27 mouse cellular contexts compared by ENCODE assay signal in the genomic region with DNA sequence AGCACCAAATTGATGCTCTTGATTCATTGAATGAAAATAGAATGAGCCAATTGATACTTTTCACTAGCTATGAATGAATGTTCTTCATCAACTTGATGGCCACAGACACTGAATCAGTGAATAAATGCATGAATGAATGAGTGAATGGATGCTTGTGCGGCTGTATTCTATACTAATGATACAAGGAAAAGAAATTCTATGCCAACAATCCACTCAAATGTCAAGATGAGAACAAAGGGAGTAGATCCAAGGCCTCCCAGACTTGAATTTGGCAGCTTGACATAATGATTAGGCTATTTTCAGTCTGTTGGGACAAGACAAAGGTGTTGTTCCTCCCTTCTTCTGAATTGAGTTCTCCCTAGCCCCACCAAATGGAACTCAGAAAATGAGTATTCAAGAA.
A peak's percentile ranks its signal among the peaks of the same experiment; 100 is the strongest.
DNase-seq lines count a peak whose midpoint lies in the region; ATAC-seq and TF ChIP-seq lines count a peak whose summit lies in the region.
"Had no signal": no experiment of that assay in that cellular context is flagged by ENCODE, and none has a peak within 500 bp of the region (broad histone marks: within the 10 kb centered on the region; RNA-seq: fewer than 3 reads in every experiment).

No protein-coding gene starts in this region.

- no peak for TF ChIP-seq POLR2A in brain, embryonic 14.5 days (IDR thresholded peaks at IDR 0.05; ENCODE audit: borderline replicate concordance, extremely low read depth, insufficient read depth, insufficient read length, poor library complexity, severe bottlenecking)

- H3K4me2 ChIP-seq in forebrain, embryonic 12.5 days: no peak overlapping the region
- no peak overlapping the region for H3K4me2 ChIP-seq in forebrain, embryonic 16.5 days (ENCODE audit: low read length)
- no peak overlapping the region for H3K4me2 ChIP-seq in neural tube, embryonic 15.5 days
- H3K4me2 ChIP-seq: embryonic facial prominence, embryonic 12.5 days; embryonic facial prominence, embryonic 15.5 days; heart, embryonic 13.5 days; hindbrain, embryonic 14.5 days had no signal

- 36% methylated on average over 1 of the region's 1 CpGs for WGBS in forebrain, embryonic 12.5 days
- WGBS in forebrain, embryonic 10.5 days: 84% methylated on average over 1 of the region's 1 CpGs
- 17% methylated on average over 1 of the region's 1 CpGs for WGBS in forebrain, embryonic 16.5 days
- WGBS in neural tube, embryonic 15.5 days: 50% methylated on average over 1 of the region's 1 CpGs

- TF ChIP-seq CTCF in brain, embryonic 14.5 days (IDR thresholded peaks at IDR 0.05; ENCODE audit: borderline replicate concordance, extremely low read depth, insufficient read depth, insufficient read length): no peak

- H3K27ac ChIP-seq in forebrain, embryonic 12.5 days: no peak overlapping the region
- H3K27ac ChIP-seq in forebrain, embryonic 10.5 days: no peak overlapping the region
- no peak overlapping the region for H3K27ac ChIP-seq in forebrain, embryonic 16.5 days (ENCODE audit: low read length)
- H3K27ac ChIP-seq in neural tube, embryonic 15.5 days (replicated peaks): no peak overlapping the region
- H3K27ac ChIP-seq: embryonic facial prominence, embryonic 12.5 days; embryonic facial prominence, embryonic 15.5 days; heart, adult 2 months; heart, embryonic 10.5 days; heart, embryonic 13.5 days; hindbrain, embryonic 14.5 days; hindbrain, postnatal 0 days had no signal

- no peaks in the 10 kb centered on the region for H3K4me1 ChIP-seq in forebrain, embryonic 12.5 days
- no peaks in the 10 kb centered on the region for H3K4me1 ChIP-seq in forebrain, embryonic 10.5 days
- peaks cover 3% of the 10 kb centered on the region; the same call in 1 of the 2 replicates for H3K4me1 ChIP-seq in forebrain, embryonic 16.5 days (replicated peaks; ENCODE audit: control insufficient read depth, insufficient read depth, low read length)
- H3K4me1 ChIP-seq in neural tube, embryonic 15.5 days: no peaks in the 10 kb centered on the region
- H3K4me1 ChIP-seq: embryonic facial prominence, embryonic 12.5 days; embryonic facial prominence, embryonic 15.5 days; heart, embryonic 10.5 days; heart, embryonic 13.5 days had no signal

- no peaks in the 10 kb centered on the region for H3K36me3 ChIP-seq in forebrain, embryonic 12.5 days (replicated peaks)
- no peaks in the 10 kb centered on the region for H3K36me3 ChIP-seq in forebrain, embryonic 10.5 days (replicated peaks)
- no peaks in the 10 kb centered on the region for H3K36me3 ChIP-seq in forebrain, embryonic 16.5 days (ENCODE audit: control insufficient read depth, insufficient read depth)
- H3K36me3 ChIP-seq in neural tube, embryonic 15.5 days: no peaks in the 10 kb centered on the region
- H3K36me3 ChIP-seq: embryonic facial prominence, embryonic 12.5 days; embryonic facial prominence, embryonic 15.5 days; heart, embryonic 10.5 days; heart, embryonic 13.5 days had no signal

- ATAC-seq in forebrain, embryonic 12.5 days (ENCODE audit: low FRiP score): peak; percentile 53; the same call in 1 of the 2 replicates
- ATAC-seq in forebrain, embryonic 16.5 days: peak; percentile 72
- no peak for ATAC-seq in neural tube, embryonic 15.5 days (ENCODE audit: low FRiP score)
- ATAC-seq: hindbrain, postnatal 0 days; inflammation-experienced regulatory T-cells, adult 6 months; intestine, embryonic 16.5 days; Patski had no signal

- no peak overlapping the region for H3K4me3 ChIP-seq in forebrain, embryonic 12.5 days (replicated peaks)
- no peak overlapping the region for H3K4me3 ChIP-seq in forebrain, embryonic 10.5 days
- H3K4me3 ChIP-seq in forebrain, embryonic 16.5 days (replicated peaks; ENCODE audit: low read length): no peak overlapping the region
- H3K4me3 ChIP-seq in neural tube, embryonic 15.5 days (replicated peaks): no peak overlapping the region
- H3K4me3 ChIP-seq: embryonic facial prominence, embryonic 12.5 days; embryonic facial prominence, embryonic 15.5 days; heart, adult 2 months; heart, embryonic 10.5 days; heart, embryonic 13.5 days had no signal

- no peak for DNase-seq in forebrain, embryonic 10.5 days (ENCODE audit: extremely low spot score, low spot score)
- peak; percentile 82 for DNase-seq in brain, embryonic 14.5 days (ENCODE audit: low read depth)
- no peak for DNase-seq in adrenal gland, adult 8-10 months
- DNase-seq: adrenal gland, adult 2 months; adrenal gland, postnatal 25 days; cerebellum, adult 11 months; cerebellum, adult 2 months; cerebellum, adult 9-11 months; cerebellum, postnatal 25 days; gastrocnemius, postnatal 10 days; gastrocnemius, postnatal 36 days; heart, adult 2 months; heart, postnatal 14 days; heart, postnatal 4 days; kidney, adult 18-20 months had no signal

- no peaks in the 10 kb centered on the region for H3K27me3 ChIP-seq in forebrain, embryonic 12.5 days
- no peaks in the 10 kb centered on the region for H3K27me3 ChIP-seq in forebrain, embryonic 10.5 days (ENCODE audit: poor library complexity, severe bottlenecking)
- no peaks in the 10 kb centered on the region for H3K27me3 ChIP-seq in forebrain, embryonic 16.5 days (replicated peaks; ENCODE audit: control insufficient read depth, insufficient read depth, low read length)
- H3K27me3 ChIP-seq in neural tube, embryonic 15.5 days (replicated peaks): no peaks in the 10 kb centered on the region
- H3K27me3 ChIP-seq: embryonic facial prominence, embryonic 12.5 days; embryonic facial prominence, embryonic 15.5 days; heart, embryonic 13.5 days; Patski had no signal

- no peaks in the 10 kb centered on the region for H3K9me3 ChIP-seq in forebrain, embryonic 12.5 days
- H3K9me3 ChIP-seq in forebrain, embryonic 10.5 days: no peaks in the 10 kb centered on the region
- no peaks in the 10 kb centered on the region for H3K9me3 ChIP-seq in forebrain, embryonic 16.5 days (ENCODE audit: control insufficient read depth, low read length)
- H3K9me3 ChIP-seq in neural tube, embryonic 15.5 days (replicated peaks): no peaks in the 10 kb centered on the region
- H3K9me3 ChIP-seq: embryonic facial prominence, embryonic 12.5 days; embryonic facial prominence, embryonic 15.5 days; heart, embryonic 10.5 days; heart, embryonic 13.5 days had no signal

- no peak overlapping the region for H3K9ac ChIP-seq in forebrain, embryonic 12.5 days
- H3K9ac ChIP-seq in forebrain, embryonic 16.5 days (replicated peaks; ENCODE audit: low read depth, low read length): no peak overlapping the region
- H3K9ac ChIP-seq in neural tube, embryonic 15.5 days (replicated peaks): no peak overlapping the region
- H3K9ac ChIP-seq: embryonic facial prominence, embryonic 12.5 days; embryonic facial prominence, embryonic 15.5 days; heart, embryonic 13.5 days; hindbrain, embryonic 14.5 days had no signal
